Mouse (Mus musculus): ENCODE results near the gene Klf6.

GRCm38 (mm10) chr13:5871414-5871813 lies 10.1 kb downstream of the Klf6 start:
- no peak for TF ChIP-seq GATA1 (IDR thresholded peaks at IDR 0.05; ENCODE audit: borderline replicate concordance, low read length)
- no peak for TF ChIP-seq FLI1 (IDR thresholded peaks at IDR 0.05; ENCODE audit: low read length)

All from megakaryocyte, embryonic 14.5 days (primary cell).